Mouse (Mus musculus): Measurements from ENCODE around the gene Irgm2. TPM values are rescaled to one million over a fixed set of nuclear protein-coding genes. Genes with fewer than 3 reads are reported as not detected.
A peak's percentile ranks its signal among the peaks of the same experiment; 100 is the strongest.
"Not testable (repeated sequence)": the region's sequence is repeated elsewhere in the genome, so short reads cannot be mapped to it uniquely, and the experiment has no call there.

The Irgm2 gene
- polyA plus RNA-seq, 1 experiment from 2014 or later: 6.8 TPM

- H3K4me1 ChIP-seq (ENCODE audit: control insufficient read depth, low read depth, low read length): peaks cover 15% of the 10 kb centered on the region
- H3K4me3 ChIP-seq (ENCODE audit: low read depth, low read length): no peak overlapping the region
- 66% methylated on average over 6 of the region's 6 CpGs for WGBS (ENCODE audit: insufficient replicate concordance)
- H3K9ac ChIP-seq (ENCODE audit: low read depth, low read length): no peak overlapping the region
- no peaks in the 10 kb centered on the region for H3K9me3 ChIP-seq (replicated peaks; ENCODE audit: control insufficient read depth, low read length)
- no peaks in the 10 kb centered on the region for H3K36me3 ChIP-seq (ENCODE audit: control insufficient read depth, insufficient read depth)
- H3K27ac ChIP-seq (ENCODE audit: low read length): no peak overlapping the region
- no peaks in the 10 kb centered on the region for H3K27me3 ChIP-seq (ENCODE audit: control insufficient read depth, insufficient read depth, low read depth, low read length)
- H3K4me2 ChIP-seq (ENCODE audit: low read depth, low read length): no peak overlapping the region
- ATAC-seq (ENCODE audit: low read depth): no peak
Measured at GRCm38 (mm10) chr11:58216823-58217222, 17.4 kb downstream of the Irgm2 start.

- WGBS (ENCODE audit: insufficient replicate concordance): 29% methylated on average over 4 of the region's 4 CpGs
Measured at GRCm38 (mm10) chr11:58223751-58224150, 24.3 kb downstream of the Irgm2 start.

DNA sequence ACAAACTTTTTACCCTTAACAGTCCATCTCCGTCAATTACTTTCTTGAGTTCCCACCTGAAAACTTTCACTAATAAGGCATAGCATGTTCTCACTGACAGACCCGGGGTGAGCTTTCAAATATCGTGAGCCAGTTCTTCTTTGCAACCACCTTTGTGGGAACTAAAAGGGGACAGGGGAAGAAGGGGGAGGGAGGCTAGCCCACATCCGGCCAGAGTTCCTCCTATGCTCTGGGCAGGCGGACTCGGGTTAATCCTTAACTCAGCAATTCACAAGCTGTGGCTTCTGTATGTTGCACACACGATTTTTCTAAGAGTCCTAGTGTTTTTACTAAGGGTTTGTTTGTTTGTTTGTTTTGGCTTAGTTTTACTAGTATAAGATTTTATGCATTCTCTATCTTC lies 24.9 kb downstream of the Irgm2 start:
- Histone ChIP-seq H3K4me2 (ENCODE audit: low read depth, low read length) (peak overlapping the region; percentile 14; the same call in 1 of the 2 replicates), H3K4me3 (ENCODE audit: low read depth, low read length) (no peak overlapping the region), H3K36me3 (ENCODE audit: control insufficient read depth, insufficient read depth) (no peaks in the 10 kb centered on the region), H3K9me3 (replicated peaks; ENCODE audit: control insufficient read depth, low read length) (no peaks in the 10 kb centered on the region), H3K9ac (ENCODE audit: low read depth, low read length) (no peak overlapping the region), H3K4me1 (ENCODE audit: control insufficient read depth, low read depth, low read length) (peaks cover 9% of the 10 kb centered on the region), H3K27ac (ENCODE audit: low read length) (0 out of 2 replicates have a peak overlapping the region, but pooled peaks have one; percentile 4), H3K27me3 (ENCODE audit: control insufficient read depth, insufficient read depth, low read depth, low read length) (no peaks in the 10 kb centered on the region)
- WGBS (ENCODE audit: insufficient replicate concordance): 15% methylated on average over 7 of the region's 7 CpGs
- ATAC-seq (ENCODE audit: low read depth): peak; percentile 69; the same call in 1 of the 2 replicates

More at GRCm38 (mm10) chr11:58223751-58224150, 24.3 kb downstream of the Irgm2 start:
- peaks cover 12% of the 10 kb centered on the region for H3K4me1 ChIP-seq (ENCODE audit: control insufficient read depth, low read depth, low read length)
- H3K9me3 ChIP-seq (replicated peaks; ENCODE audit: control insufficient read depth, low read length): no peaks in the 10 kb centered on the region
- H3K4me3 ChIP-seq (ENCODE audit: low read depth, low read length): no peak overlapping the region
- H3K27me3 ChIP-seq (ENCODE audit: control insufficient read depth, insufficient read depth, low read depth, low read length): no peaks in the 10 kb centered on the region
- H3K4me2 ChIP-seq (ENCODE audit: low read depth, low read length): no peak overlapping the region
- H3K9ac ChIP-seq (ENCODE audit: low read depth, low read length): no peak overlapping the region
- no peak overlapping the region for H3K27ac ChIP-seq (ENCODE audit: low read length)
- H3K36me3 ChIP-seq (ENCODE audit: control insufficient read depth, insufficient read depth): no peaks in the 10 kb centered on the region
- ATAC-seq (ENCODE audit: low read depth): no peak

DNA sequence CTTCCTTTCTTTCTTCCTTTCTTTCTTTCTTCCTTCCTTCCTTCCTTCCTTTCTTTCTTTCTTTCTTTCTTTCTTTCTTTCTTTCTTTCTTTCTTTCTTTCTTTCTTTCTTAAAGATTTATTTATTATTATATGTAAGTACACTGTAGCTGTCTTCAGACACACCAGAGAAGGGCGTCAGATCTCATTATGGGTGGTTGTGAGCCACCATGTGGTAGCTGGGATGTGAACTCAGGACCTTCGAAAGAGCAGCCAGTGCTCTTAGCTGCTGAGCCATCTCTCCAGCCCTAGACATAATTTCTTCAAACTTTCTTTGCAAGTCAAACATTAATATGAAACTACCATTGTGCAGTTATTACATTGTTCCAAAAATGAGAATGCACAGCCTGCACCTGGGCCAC lies 25.5 kb downstream of the Irgm2 start:
- not testable (repeated sequence) for H3K27ac ChIP-seq (ENCODE audit: low read length); H3K4me2 ChIP-seq (ENCODE audit: low read depth, low read length); H3K27me3 ChIP-seq (ENCODE audit: control insufficient read depth, insufficient read depth, low read depth, low read length); H3K9ac ChIP-seq (ENCODE audit: low read depth, low read length); H3K4me1 ChIP-seq (ENCODE audit: control insufficient read depth, low read depth, low read length); H3K4me3 ChIP-seq (ENCODE audit: low read depth, low read length); ATAC-seq (ENCODE audit: low read depth); H3K9me3 ChIP-seq (replicated peaks; ENCODE audit: control insufficient read depth, low read length); H3K36me3 ChIP-seq (ENCODE audit: control insufficient read depth, insufficient read depth)
- WGBS (ENCODE audit: insufficient replicate concordance): 39% methylated on average over 2 of the region's 2 CpGs

DNA sequence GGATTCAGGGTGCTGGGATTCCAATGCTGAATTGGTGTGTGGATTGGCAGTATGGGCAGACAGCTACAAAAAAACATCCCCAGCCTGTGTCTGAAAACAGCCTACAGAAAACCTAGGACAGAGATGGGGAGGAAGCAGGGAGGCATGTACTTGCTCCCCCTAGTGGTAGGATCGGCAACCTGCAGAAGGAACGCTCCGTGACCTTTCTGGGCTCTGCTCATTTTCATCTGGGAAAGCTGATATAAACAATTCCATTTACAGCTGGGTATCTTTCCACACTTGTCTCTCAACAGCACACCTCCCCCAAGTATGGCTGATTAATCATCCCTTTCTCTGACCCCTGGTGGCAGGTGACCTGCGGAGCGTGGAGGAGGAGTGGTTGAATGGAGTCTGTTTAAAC lies 26.2 kb downstream of the Irgm2 start:
- H3K36me3 ChIP-seq (ENCODE audit: control insufficient read depth, insufficient read depth): no peaks in the 10 kb centered on the region
- 11% methylated on average over 5 of the region's 5 CpGs for WGBS (ENCODE audit: insufficient replicate concordance)
- peaks cover 9% of the 10 kb centered on the region for H3K4me1 ChIP-seq (ENCODE audit: control insufficient read depth, low read depth, low read length)
- no peak overlapping the region for H3K4me3 ChIP-seq (ENCODE audit: low read depth, low read length)
- H3K9ac ChIP-seq (ENCODE audit: low read depth, low read length): no peak overlapping the region
- no peaks in the 10 kb centered on the region for H3K27me3 ChIP-seq (ENCODE audit: control insufficient read depth, insufficient read depth, low read depth, low read length)
- H3K27ac ChIP-seq (ENCODE audit: low read length): no peak overlapping the region
- ATAC-seq (ENCODE audit: low read depth): peak; percentile 59
- peak overlapping the region; percentile 39; the same call in 1 of the 2 replicates for H3K4me2 ChIP-seq (ENCODE audit: low read depth, low read length)
- no peaks in the 10 kb centered on the region for H3K9me3 ChIP-seq (replicated peaks; ENCODE audit: control insufficient read depth, low read length)

- Histone ChIP-seq H3K9me3 (replicated peaks; ENCODE audit: control insufficient read depth, low read length) (no peaks in the 10 kb centered on the region), H3K27me3 (ENCODE audit: control insufficient read depth, insufficient read depth, low read depth, low read length) (no peaks in the 10 kb centered on the region), H3K4me3 (ENCODE audit: low read depth, low read length) (no peak overlapping the region), H3K4me2 (ENCODE audit: low read depth, low read length) (no peak overlapping the region), H3K36me3 (ENCODE audit: control insufficient read depth, insufficient read depth) (no peaks in the 10 kb centered on the region), H3K9ac (ENCODE audit: low read depth, low read length) (no peak overlapping the region), H3K4me1 (ENCODE audit: control insufficient read depth, low read depth, low read length) (peaks cover 9% of the 10 kb centered on the region), H3K27ac (ENCODE audit: low read length) (no peak overlapping the region)
- ATAC-seq (ENCODE audit: low read depth): no peak
Measured at GRCm38 (mm10) chr11:58226425-58226824, 27.0 kb downstream of the Irgm2 start.

DNA sequence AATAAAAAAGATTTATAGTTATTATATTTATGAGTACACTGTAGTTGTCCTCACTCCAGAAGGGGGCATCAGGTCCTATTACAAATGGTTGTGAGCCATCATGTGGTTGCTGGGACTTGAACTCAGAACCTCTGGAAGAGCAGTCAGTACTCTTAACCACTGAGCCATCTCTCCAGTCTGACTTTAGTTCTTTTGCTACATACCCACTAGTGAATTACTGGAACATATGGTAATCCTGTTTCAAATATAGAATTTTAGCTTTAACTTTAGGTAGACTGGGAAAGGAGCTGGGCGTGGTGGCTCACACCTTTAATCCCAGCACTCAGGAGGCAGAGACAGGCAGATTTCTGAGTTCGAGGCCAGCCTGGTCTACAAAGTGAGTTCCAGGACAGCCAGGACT lies 28.6 kb downstream of the Irgm2 start:
- not testable (repeated sequence) for H3K27ac ChIP-seq (ENCODE audit: low read length); H3K36me3 ChIP-seq (ENCODE audit: control insufficient read depth, insufficient read depth); H3K4me2 ChIP-seq (ENCODE audit: low read depth, low read length); H3K4me3 ChIP-seq (ENCODE audit: low read depth, low read length); H3K4me1 ChIP-seq (ENCODE audit: control insufficient read depth, low read depth, low read length); H3K9me3 ChIP-seq (replicated peaks; ENCODE audit: control insufficient read depth, low read length); ATAC-seq (ENCODE audit: low read depth); H3K9ac ChIP-seq (ENCODE audit: low read depth, low read length); H3K27me3 ChIP-seq (ENCODE audit: control insufficient read depth, insufficient read depth, low read depth, low read length)
- WGBS (ENCODE audit: insufficient replicate concordance): 65% methylated on average over 2 of the region's 2 CpGs

DNA sequence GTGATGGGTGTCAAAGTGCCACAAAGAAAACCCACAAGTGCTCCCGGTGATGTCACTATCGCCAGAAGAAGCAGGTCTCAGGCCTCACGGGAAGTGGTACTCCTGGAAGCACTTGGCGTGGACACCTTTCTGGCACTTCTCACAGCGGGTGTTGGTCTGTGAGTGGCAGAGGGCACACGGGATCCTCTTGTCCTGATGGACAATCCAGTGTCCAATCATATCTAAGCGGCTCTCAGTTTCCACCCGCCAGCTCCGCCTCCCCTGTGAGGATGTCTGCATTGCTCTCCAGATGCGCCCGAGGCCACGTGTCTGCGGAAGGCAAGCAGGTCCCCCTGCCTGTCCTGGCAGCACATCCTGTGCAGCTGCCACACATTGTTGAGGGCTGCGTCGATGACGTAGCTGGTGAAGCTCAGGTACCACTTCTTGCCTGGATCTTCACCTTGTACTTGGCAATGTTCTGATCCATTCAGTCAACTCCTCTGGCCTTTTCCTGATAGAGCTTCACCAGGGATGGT lies 31.0 kb downstream of the Irgm2 start:
- peaks cover 3% of the 10 kb centered on the region for H3K4me1 ChIP-seq (ENCODE audit: control insufficient read depth, low read depth, low read length)
- no peaks in the 10 kb centered on the region for H3K36me3 ChIP-seq (ENCODE audit: control insufficient read depth, insufficient read depth)
- no peaks in the 10 kb centered on the region for H3K27me3 ChIP-seq (ENCODE audit: control insufficient read depth, insufficient read depth, low read depth, low read length)
- 48% methylated on average over 16 of the region's 16 CpGs for WGBS (ENCODE audit: insufficient replicate concordance)
- no peak overlapping the region for H3K27ac ChIP-seq (ENCODE audit: low read length)
- no peak overlapping the region for H3K9ac ChIP-seq (ENCODE audit: low read depth, low read length)
- no peak overlapping the region for H3K4me2 ChIP-seq (ENCODE audit: low read depth, low read length)
- no peak for ATAC-seq (ENCODE audit: low read depth)
- H3K9me3 ChIP-seq (replicated peaks; ENCODE audit: control insufficient read depth, low read length): no peaks in the 10 kb centered on the region
- H3K4me3 ChIP-seq (ENCODE audit: low read depth, low read length): no peak overlapping the region

GRCm38 (mm10) chr11:58231156-58231555 lies 31.7 kb downstream of the Irgm2 start:
- Histone ChIP-seq H3K9me3 (replicated peaks; ENCODE audit: control insufficient read depth, low read length) (no peaks in the 10 kb centered on the region), H3K36me3 (ENCODE audit: control insufficient read depth, insufficient read depth) (no peaks in the 10 kb centered on the region), H3K4me1 (ENCODE audit: control insufficient read depth, low read depth, low read length) (no peaks in the 10 kb centered on the region), H3K4me3 (ENCODE audit: low read depth, low read length) (no peak overlapping the region), H3K27me3 (ENCODE audit: control insufficient read depth, insufficient read depth, low read depth, low read length) (no peaks in the 10 kb centered on the region), H3K9ac (ENCODE audit: low read depth, low read length) (no peak overlapping the region), H3K4me2 (ENCODE audit: low read depth, low read length) (no peak overlapping the region), H3K27ac (ENCODE audit: low read length) (no peak overlapping the region)
- no peak for ATAC-seq (ENCODE audit: low read depth)
- 67% methylated on average over 8 of the region's 8 CpGs for WGBS (ENCODE audit: insufficient replicate concordance)

All from liver, embryonic 16.5 days (tissue).